Mouse (Mus musculus) adrenal gland, postnatal 25 days (tissue): ENCODE results near the gene Eef1akmt3. TPM values are rescaled to one million over a fixed set of nuclear protein-coding genes. Genes with fewer than 3 reads are reported as not detected.
"Not testable (repeated sequence)": the region's sequence is repeated elsewhere in the genome, so short reads cannot be mapped to it uniquely, and the experiment has no call there.

Source experiments
- DNase-seq: peaks from one replicate; pipeline ENCODE4 v3.0.0; 2021; ENCODE audit warnings: mixed read lengths
- long read RNA-seq: library from polyadenylated mRNA; stranded (forward); transcript quantifications from one replicate; pipeline ENCODE4 v2.0.0, GENCODE M21; 2021
- total RNA-seq: library from RNA; stranded (reverse); gene quantifications from 2 replicates; pipeline ENCODE4 v1.2.3, GENCODE M21; 2021

The Eef1akmt3 gene
- 0.49 TPM in 1 of 2 replicates, not detected in the other for total RNA-seq
- long read RNA-seq: 0 reads

GRCm38 (mm10) chr10:127041274-127041766 lies at the start of gene Eef1akmt3, which contains the start of gene Mettl1:
Gene Eef1akmt3 (minus strand): TSS chr10:127041513.
Gene Mettl1 (plus strand): TSS chr10:127041414.
- peak; percentile 46 for DNase-seq

GRCm38 (mm10) chr10:127090560-127091411 lies 49.5 kb upstream of the Eef1akmt3 start:
- DNase-seq: peak; percentile 67

GRCm38 (mm10) chr10:127085633-127086032 lies 44.3 kb upstream of the Eef1akmt3 start:
- DNase-seq: no peak

GRCm38 (mm10) chr10:127085052-127085451 lies 43.7 kb upstream of the Eef1akmt3 start:
- DNase-seq: no peak

- DNase-seq: no peak
Observed at GRCm38 (mm10) chr10:127083915-127084306, 42.6 kb upstream of the Eef1akmt3 start.

- no peak for DNase-seq
Observed at GRCm38 (mm10) chr10:127083292-127083914, 42.1 kb upstream of the Eef1akmt3 start.

GRCm38 (mm10) chr10:127081996-127082620 lies 40.8 kb upstream of the Eef1akmt3 start:
- no peak for DNase-seq

GRCm38 (mm10) chr10:127080901-127081780 lies 39.8 kb upstream of the Eef1akmt3 start:
- DNase-seq: peak; percentile 33

- DNase-seq: no peak
Observed at GRCm38 (mm10) chr10:127079665-127080391, 38.5 kb upstream of the Eef1akmt3 start.

GRCm38 (mm10) chr10:127078677-127079575 lies 37.6 kb upstream of the Eef1akmt3 start:
- DNase-seq: no peak

- DNase-seq: no peak
Observed at GRCm38 (mm10) chr10:127078001-127078676, 36.8 kb upstream of the Eef1akmt3 start.

GRCm38 (mm10) chr10:127077515-127077914 lies 36.2 kb upstream of the Eef1akmt3 start:
- no peak for DNase-seq

- DNase-seq: no peak
Observed at GRCm38 (mm10) chr10:127076082-127076481, 34.8 kb upstream of the Eef1akmt3 start.

- no peak for DNase-seq
Observed at GRCm38 (mm10) chr10:127075651-127076050, 34.3 kb upstream of the Eef1akmt3 start.

- no peak for DNase-seq
Observed at GRCm38 (mm10) chr10:127075080-127075479, 33.8 kb upstream of the Eef1akmt3 start, which contains the start of gene Agap2. Gene Agap2 (plus strand): TSS chr10:127075284.

GRCm38 (mm10) chr10:127073981-127074380 lies 32.7 kb upstream of the Eef1akmt3 start:
- DNase-seq: no peak

- DNase-seq: not testable (repeated sequence)
Observed at GRCm38 (mm10) chr10:127072969-127073368, 31.7 kb upstream of the Eef1akmt3 start.

- DNase-seq: not testable (repeated sequence)
Observed at GRCm38 (mm10) chr10:127072270-127072669, 31.0 kb upstream of the Eef1akmt3 start.

GRCm38 (mm10) chr10:127071203-127071602 lies 29.9 kb upstream of the Eef1akmt3 start:
- DNase-seq: no peak
